Mouse (Mus musculus) monocyte, adult 59 days (primary cell): ENCODE measurements around the gene Gnat2. TPM values are rescaled to one million over a fixed set of nuclear protein-coding genes. Genes with fewer than 3 reads are reported as not detected.

Experiments
- total RNA-seq, 2 experiments: library from RNA; stranded (reverse); gene quantifications; one replicate each; pipeline ENCODE4 v1.2.4; 2023

Gnat2 gene
- total RNA-seq, result not detected

GRCm38 (mm10) chr3:108092536-108093115 is at the start of gene Gnat2:
Gene Gnat2, plus strand, starts transcription at chr3:108092789.

GRCm38 (mm10) chr3:108044394-108045140 is 48.0 kb upstream of the Gnat2 start, which contains the start of gene Gstm4:
Gene Gstm4, minus strand, starts transcription at chr3:108044894.

GRCm38 (mm10) chr3:108086470-108086979 is 6.1 kb upstream of the Gnat2 start, which contains the start of gene Ampd2:
Gene Ampd2, minus strand, starts transcription at chr3:108086651.

GRCm38 (mm10) chr3:108145534-108146445 is 53.2 kb downstream of the Gnat2 start, which contains the start of gene Gnai3:
Gene Gnai3, minus strand, starts transcription at chr3:108146146.

Other genes with a start within 250 kb of the Gnat2 start
- gene Eps8l3, start 215.6 kb upstream of the Gnat2 start, total RNA-seq, result not detected
- gene Gstm5, start 197.0 kb upstream of the Gnat2 start, total RNA-seq, result 1 to 10 TPM; 1.1 to 1.3 TPM
- 1 to 10 TPM; 1.4 to 2.5 TPM for gene Gstm7, start 161.0 kb upstream of the Gnat2 start, total RNA-seq
- not detected for gene Gstm6, start 149.0 kb upstream of the Gnat2 start, total RNA-seq
- not detected for gene Gstm3, start 123.5 kb upstream of the Gnat2 start, total RNA-seq
- gene Gstm2, start 106.3 kb upstream of the Gnat2 start, total RNA-seq, result under 1 TPM in 1 of 2 experiments, not detected in 1; 0.79 TPM
- 100 to 1,000 TPM in 1 of 2 experiments, 10 to 100 TPM in 1; 97.1 to 125 TPM for gene Gstm1, start 74.8 kb upstream of the Gnat2 start, total RNA-seq
- gene Gstm4, start 47.9 kb upstream of the Gnat2 start, total RNA-seq, result 1 to 10 TPM; 3.9 to 5.4 TPM
- gene Ampd2, start 6.1 kb upstream of the Gnat2 start, total RNA-seq, result 10 to 100 TPM; 31.3 to 34.8 TPM
- gene Gnai3, start 53.4 kb downstream of the Gnat2 start, total RNA-seq, result 10 to 100 TPM; 62.0 to 70.1 TPM
- gene Gpr61, start 62.1 kb downstream of the Gnat2 start, total RNA-seq, result not detected
- 1 to 10 TPM; 2.7 to 4.0 TPM for gene Amigo1, start 93.5 kb downstream of the Gnat2 start, total RNA-seq
- 10 to 100 TPM; 19.2 to 22.1 TPM for gene Cyb561d1, start 108.4 kb downstream of the Gnat2 start, total RNA-seq
- gene Atxn7l2, start 118.1 kb downstream of the Gnat2 start, total RNA-seq, result 10 to 100 TPM; 16.7 to 17.0 TPM
- gene Sypl2, start 133.9 kb downstream of the Gnat2 start, total RNA-seq, result not detected
- 10 to 100 TPM; 42.6 to 47.6 TPM for gene Psma5, start 164.1 kb downstream of the Gnat2 start, total RNA-seq
- 100 to 1,000 TPM; 125 to 140 TPM for gene Sort1, start 191.3 kb downstream of the Gnat2 start, total RNA-seq